Mouse (Mus musculus): Measurements from ENCODE around the gene Fbxw2.
"Not testable (repeated sequence)": the region's sequence is repeated elsewhere in the genome, so short reads cannot be mapped to it uniquely, and the experiment has no call there.

The Fbxw2 gene

DNA sequence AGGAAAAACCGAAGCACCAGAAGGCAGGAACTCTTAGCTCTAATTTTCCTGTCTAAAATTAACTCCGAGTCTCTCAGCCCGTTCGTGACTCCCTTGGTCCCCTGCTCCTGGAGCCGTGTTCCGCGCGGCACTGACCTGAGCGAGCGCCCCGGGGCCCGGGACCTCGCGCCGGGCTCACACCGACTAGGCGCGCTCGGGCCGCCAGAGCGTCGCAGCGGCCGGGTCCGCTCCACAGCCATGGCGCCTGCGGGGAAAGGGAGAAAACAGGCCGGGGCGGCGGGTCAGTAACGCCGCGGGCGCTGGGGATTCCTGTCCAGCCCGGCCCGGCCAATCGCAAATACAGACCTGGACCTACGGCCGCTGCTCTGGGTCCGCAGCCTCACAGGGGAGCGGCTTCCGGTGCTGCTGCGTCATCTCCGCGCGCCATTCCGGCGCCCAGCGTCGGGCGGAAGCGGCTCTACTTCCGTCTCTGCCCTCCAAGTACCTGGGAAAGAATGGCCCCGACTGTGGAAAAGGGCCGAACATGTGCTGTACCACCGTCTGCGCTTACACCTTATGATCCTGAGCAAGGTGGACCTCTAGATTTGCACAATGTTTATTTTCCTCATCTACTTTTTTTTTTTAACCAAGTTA lies at the start of gene Fbxw2:
TSS of gene Fbxw2 (minus strand) at position 485 of the 633 bp plus-strand sequence.
- DNase-seq (ENCODE audit: low spot score), result peak; percentile 84

DNA sequence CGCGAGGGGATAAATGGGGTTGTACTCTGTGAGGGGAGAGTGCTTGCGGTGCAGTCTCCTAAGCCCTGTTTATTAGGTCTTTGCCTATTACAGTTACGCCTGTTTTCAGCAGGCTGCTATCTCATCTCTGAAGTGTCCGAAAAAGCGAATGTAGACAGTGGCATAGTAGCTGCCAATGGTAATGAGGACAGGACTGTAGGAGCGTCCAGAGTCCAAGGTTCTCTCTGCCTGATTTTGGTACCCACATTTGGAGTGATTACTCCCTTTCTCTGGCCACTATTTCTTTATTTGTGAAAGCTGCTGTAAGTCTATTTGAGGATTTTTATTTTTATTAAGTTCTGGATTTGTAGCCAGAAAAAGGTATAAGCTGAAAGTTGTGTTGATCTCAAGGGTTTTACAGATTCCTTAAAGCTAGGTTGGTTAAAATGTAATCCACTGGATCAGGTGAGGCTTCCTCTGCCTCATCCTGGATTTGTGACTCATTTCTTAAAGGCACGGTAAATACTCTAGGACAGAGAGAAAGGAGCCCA lies 48.8 kb upstream of the Fbxw2 start, which contains the start of gene Psmd5:
TSS of gene Psmd5 (minus strand) at position 153 of the 530 bp plus-strand sequence.
- no peak for DNase-seq (ENCODE audit: low spot score)

DNA sequence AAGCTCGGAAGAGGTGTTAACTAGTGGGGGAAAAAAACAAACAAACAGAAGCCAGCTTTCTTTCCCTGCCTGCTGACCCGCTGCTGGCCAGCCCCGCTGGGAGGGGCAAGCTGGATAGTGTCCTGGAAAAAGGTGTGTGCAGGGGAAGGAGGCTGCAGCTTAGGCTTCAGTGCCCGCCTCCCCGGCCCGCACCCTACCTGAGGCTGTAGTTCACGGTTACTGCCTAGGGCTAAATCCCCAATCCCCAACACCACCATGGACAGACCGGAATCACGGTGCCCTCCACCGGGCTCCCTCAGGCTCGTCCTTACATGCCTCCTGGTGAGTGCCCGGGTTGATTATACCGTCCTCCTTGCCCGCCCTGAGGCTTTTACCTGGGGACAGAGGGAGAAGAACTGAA lies 48.2 kb upstream of the Fbxw2 start, which contains the start of gene Cutal:
TSS of gene Cutal (plus strand) at position 126 of the 400 bp plus-strand sequence.
- no peak for DNase-seq (ENCODE audit: low spot score)

DNA sequence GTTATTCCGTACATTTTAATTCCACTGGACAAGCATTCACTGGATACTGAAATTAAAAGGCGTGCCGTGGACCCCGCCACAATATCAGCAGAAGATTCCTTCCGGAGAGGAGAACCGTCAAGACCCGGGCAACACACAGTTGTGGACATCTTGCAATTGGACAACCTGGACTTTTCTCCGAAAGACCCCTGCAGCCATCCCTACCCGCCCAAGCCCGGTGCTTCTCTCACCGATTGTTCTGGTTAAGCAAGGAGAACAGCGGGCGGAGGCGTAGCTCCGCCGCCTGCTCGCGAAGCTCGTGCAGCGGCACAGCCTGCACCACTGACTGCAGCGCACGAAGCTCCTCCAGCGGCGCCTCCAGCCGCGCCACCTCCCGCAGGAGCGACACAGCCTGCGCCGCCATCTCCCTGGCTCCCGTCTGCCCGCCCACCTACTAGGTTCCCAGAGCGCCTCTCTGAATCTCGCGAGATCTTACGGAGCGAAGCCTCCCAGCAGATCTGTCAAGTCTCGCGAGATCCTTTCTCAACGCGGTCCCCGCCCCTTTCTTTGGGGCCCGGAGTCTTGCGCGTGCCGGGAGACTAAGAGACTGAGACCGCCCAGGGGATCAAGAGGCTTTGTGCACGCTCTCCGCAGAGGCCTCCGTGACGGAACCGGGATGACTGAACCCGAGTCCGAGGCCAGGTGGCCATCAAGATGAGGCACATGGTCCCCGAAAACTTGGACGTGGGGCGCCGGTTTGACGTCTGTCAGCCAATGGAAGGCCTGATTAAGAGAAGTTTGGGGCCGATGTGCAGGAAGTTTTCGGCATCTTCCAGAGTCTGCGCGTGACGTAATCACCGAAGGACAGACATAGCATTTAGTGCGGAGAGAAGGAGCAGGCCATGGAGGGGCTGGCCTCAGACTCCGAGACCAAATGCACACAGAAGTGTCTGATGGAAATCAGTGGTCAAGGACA lies 44.7 kb upstream of the Fbxw2 start:
- peak; percentile 96 for DNase-seq (ENCODE audit: low spot score)

DNA sequence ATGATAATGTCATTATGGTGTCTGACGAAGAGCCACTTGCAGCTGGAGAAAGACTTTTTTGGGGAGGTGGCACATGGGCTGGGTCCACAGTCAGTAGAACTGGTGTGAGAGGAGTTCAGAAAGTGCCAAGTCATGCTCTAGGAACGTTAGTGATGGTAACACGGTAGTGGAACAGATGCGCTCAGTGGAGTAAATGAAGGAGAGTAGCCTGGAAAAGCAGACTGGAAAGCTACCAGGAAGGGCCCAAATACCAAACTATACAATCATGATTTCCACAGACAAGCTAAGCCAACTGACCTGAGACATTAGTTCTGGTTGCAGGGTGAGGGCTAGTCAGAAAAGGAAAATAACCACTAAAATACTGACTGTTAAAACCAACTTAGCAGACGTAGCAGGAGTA lies 43.6 kb upstream of the Fbxw2 start:
- peak; percentile 57 for DNase-seq (ENCODE audit: low spot score)

DNA sequence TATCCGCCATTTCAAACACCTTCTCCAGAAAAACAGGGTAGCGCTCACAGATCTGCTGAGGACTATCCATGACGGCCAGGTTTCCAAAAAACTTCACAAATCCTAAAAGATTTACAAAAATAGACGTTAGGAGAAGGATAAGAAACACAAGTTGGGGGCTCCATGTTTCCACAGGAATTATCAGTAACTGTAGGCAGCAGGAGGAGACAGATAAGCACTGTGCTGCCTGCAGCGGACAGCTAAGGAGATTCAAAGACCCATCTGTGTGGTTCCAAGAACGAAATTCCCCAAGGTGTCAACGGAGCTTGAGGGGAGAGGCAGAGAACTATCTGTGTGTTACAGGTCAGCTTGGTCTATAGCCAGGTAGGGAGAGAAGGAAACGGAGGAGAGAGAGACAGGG lies 31.6 kb upstream of the Fbxw2 start:
- no peak for DNase-seq (ENCODE audit: low spot score)

DNA sequence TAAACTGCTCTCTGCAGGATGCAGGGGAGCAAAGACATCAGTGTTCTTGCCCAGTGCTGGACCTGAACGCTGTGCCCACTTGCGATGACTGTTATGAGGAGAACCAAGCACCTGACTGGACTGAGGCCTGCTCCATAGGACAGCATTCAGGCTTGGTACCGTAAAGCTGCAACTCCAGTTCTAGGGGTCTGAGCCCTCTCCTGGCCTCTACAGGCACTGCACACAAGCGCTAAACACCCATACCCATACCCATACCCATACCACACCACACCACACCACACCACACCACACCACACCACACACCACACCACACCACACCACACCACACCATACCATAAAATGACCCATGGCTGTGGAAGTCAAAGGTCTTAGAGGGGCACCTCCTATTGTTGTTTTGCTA lies 29.2 kb upstream of the Fbxw2 start:
- DNase-seq (ENCODE audit: low spot score), result no peak

DNA sequence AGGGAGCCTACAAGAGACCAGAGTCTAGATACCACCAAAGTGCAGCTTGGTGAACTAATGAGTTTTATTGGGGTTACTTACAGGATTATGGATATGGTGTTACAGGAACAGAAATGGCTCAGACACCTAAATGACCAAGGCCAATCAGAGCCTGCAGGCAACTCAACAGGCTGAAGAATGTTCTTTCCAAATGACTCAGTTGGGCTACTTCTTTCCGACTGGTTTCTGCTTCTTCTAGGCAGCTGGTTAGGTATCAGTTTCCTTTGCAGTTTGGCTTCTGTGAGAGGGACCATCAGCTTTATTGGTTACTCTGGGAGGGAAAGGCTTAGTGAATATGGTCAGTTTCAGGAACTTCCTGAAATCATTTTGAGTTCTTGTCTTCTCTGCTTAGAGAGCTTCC lies 21.6 kb upstream of the Fbxw2 start:
- DNase-seq (ENCODE audit: low spot score), result no peak

DNA sequence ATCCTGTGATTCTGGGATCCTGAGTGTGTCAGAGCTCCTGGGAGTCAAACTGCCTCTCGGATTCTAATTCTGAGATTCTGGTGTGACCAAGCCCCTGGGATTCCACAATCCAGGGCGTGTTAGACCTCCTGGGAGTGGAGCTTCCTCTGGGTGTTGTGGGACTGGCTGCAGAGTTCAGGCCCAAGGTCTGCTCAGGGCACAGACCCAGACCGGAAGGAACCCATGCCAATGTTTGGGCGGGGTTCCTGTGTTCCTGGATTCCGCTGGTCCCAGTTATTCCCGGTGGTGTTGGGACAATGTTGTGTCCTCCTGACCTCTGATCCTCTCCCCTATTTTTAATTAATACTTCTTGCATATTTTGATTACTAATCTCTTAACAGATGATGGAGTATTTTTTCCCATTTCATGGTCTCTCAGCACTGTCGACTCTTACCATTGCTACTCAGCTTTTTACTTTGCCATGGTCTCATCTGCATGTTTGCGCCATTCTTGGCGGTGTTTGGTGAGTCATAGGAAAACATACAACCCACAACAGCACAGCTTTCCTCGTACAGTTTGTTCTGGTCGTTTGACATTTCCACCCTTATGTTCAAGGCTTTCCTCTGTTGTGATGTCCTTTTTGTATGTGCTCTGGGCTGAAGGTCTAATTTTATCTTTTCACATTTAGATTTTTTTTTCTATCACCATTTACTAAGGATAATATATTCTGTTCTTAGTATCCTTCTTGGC lies 17.3 kb upstream of the Fbxw2 start:
- no peak for DNase-seq (ENCODE audit: low spot score)

DNA sequence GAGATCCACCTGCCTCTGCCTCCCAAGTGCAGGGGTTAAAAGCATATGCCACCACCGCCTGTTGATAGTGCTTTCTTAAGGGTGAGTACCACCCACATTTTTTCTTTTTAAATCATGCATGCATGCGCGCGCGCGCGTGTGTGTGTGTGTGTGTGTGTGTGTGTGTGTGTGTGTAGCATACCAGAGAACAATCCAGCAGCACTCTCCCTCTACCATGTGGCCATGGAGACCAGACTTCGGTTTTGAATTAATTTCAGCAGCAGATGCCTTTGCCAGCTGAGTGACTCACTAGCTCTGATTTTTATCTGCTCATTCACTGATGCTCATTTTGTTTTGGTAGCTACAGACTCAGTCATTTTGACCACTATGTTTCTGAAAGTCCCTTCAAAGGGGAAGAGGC lies 15.6 kb upstream of the Fbxw2 start:
- DNase-seq (ENCODE audit: low spot score), result no peak

DNA sequence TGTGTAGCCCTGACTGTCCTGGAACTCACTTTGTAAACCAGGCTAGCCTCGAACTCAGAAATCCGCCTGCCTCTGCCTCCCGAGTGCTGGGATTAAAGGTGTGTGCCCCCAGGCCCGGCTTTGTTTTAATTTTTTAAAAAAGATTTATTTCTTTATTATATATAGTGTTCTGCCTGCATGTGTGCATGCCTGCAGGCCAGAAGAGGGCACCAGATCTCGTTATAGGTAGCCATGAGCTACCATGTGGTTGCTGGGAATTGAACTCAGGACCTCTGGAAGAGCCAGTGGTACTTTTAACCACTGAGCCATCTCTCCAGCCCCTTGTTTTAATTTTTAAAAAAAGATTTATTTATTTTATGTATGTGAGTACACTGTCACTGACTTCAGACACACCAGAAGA lies 14.0 kb upstream of the Fbxw2 start:
- DNase-seq (ENCODE audit: low spot score), result not testable (repeated sequence)

DNA sequence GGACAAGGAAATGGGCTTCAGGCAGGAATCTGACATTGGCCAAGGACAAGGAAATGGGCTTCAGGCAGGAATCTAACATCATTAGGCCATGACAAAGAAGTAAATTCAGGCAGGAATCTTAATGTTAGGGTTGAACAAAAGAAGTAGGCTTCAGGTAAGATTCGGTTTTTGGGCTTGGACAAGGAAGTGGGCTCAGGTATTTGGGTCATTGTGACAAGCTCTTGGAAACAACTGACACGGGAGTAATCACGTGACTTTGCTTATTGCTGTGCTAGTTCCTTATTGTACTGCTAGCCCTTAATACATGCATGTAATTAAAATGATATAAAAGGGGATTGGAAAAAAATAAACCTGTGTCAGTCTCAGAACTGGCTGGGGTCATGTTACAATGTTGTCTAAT lies 9.6 kb upstream of the Fbxw2 start:
- DNase-seq (ENCODE audit: low spot score), result no peak

DNA sequence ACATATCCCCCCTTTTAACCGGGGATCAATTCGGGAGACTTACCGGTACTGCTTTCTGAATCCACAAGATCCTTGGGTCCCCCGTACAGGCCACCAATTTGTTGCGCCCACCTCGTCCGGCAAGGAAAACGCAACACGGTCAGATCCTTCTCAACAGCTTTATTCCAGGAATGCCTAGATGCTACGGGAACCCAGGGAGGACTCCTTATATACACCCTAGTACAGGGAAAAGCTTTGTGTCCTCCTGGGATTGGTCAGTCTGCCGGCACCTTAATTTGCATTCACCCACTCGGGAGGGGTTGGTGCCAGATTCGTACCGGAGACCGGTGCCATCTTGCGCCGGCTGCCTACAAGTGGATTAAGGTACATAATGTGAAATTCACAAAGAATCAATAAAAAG lies 7.5 kb upstream of the Fbxw2 start:
- no peak for DNase-seq (ENCODE audit: low spot score)

DNA sequence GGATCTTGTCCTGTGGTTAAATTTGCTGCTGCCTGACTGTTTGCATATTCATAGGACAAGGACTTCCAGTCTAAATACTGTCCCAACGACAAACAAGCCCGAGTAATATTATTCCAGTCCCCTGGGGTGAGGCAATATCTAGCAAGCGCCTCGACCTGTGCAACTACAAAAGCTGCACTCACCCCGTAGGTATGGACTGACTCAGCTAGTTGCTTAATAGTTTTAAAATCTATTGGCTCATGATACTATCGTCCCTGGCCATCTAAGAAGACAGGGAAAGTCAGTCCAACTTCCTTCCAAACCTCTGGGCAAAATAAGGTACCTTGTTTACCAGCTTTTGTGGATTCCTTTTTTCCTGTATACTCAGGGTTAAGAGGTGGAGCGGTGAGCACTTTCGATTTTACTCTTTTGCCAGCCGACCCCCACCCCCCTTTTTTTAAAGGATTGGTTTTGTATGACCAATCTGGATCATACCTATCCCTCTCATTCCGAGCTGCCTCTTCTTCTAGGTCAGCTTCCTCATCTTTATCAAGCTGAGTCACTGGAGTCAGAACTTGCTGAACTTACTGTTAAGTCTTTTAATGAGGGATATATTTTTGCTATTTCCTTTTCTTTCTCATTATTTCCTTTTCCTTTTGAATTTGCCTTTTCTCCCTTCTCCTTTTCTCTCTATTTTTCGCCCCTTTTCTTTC lies 6.8 kb upstream of the Fbxw2 start, which contains the start of gene Gm34653:
TSS of gene Gm34653 (plus strand) at position 242 of the 692 bp plus-strand sequence.
- DNase-seq (ENCODE audit: low spot score), result not testable (repeated sequence)

DNA sequence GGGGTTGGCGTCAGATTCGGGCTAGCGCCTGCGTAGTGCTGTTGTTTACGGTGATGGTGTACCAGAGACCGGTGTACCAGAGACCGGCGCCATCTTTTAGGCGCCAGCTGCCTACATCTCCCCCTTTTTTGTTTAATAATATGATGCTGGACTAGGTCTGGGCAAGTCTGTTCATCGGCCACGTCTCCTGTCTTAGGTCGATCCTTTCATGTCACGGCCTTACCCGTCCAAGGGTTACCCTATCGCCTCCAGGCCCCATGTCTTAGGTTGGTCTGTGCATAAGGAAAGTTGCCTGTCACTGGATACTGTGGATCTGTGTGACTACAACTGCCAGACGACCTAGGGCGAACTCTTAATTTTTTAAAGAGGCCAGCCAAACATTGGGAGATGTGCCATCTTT lies 4.0 kb upstream of the Fbxw2 start:
- not testable (repeated sequence) for DNase-seq (ENCODE audit: low spot score)

DNA sequence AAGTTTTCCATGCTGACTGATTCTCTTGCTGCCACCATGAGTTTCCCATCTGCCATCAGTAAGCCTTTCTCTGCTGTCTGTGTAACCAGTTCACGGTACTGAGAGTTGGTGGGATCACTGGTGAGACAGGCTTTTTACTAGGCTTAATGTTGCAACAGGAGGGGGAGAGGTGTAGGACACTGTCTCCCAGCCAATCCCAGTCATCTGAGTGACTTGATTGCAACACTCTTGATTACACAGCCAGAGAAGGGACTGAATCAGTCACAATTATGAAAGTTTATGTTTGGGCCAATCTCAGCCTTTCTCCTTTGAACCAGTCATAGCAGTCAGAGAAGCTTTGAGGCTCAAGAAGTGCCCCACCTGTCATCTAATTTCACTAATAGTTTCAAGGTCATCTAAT lies 1.9 kb upstream of the Fbxw2 start:
- DNase-seq (ENCODE audit: low spot score), result no peak

DNA sequence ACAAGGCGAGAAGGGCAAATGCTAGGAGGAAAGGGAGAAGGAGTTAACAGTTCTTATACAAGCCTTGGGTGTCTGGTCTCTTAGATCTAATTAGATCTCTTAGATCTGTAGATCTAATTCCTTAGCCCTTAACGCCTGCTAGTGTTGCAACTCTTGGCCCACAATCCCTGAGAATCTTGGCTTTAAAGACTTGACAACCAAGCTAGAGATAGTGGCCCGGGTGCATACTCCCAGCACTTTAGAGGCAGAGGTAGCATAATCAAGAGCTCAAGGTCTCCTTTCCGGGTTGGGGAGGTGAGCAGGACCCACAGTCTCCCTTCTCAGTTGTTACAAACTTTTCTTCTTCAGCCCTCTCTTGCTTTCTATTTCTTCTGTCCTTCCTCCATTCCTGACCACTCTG lies 1.5 kb upstream of the Fbxw2 start:
- no peak for DNase-seq (ENCODE audit: low spot score)

DNA sequence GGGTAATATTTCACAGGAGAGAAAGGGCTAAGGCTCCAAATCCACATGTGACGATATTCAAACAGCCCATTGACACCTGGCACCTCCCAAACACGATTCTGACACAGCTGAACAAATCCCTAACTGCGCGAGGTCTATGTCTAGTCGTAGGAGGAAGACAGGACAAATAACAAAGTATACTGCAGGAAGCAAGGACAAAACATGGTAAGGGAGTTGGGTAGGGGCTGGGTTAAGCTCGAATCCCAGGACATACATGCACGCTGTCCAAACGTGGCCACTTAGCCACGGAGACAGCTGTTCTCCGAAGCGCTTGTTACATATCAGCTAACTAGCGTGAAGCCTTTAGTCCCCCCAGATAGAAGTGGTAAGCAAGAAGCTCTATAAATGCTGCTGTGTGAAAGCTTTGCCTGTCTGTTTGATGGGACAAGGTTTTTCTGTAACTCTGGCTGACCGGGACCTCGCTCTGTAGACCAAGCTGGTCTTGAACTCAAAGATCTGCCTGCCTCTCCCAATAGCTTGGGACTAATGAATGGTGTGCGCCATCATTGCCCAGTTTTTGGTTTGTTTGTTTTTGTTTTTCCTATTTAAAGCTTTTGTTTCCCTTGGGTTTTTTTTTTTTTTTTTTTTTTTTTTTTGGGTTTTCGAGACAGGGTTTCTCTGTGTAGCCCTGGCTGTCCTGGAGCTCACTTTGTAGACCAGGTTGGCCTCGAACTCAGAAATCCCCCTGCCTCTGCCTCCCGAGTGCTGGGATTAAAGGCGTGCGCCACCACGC lies 535 bp upstream of the Fbxw2 start:
- no peak for DNase-seq (ENCODE audit: low spot score)

DNA sequence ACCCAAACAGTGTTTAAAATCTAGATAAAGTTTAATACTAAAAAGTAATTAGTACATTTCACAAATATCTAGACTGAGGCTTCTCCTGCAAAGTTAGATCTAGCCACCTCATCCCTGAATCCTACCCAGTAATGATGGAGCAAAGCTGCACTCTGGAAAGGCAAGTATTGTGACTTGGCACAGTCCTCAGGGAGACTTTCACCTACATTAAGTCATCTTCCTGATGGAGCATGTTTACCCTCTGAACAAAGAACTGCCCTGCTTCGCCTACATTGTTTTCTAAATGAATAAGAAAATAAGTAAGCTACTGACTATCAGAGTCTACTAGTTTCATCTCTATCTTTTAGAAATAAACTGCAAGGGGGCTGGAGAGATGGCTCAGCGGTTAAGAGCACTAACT lies 7.6 kb downstream of the Fbxw2 start:
- no peak for DNase-seq (ENCODE audit: low spot score)

DNA sequence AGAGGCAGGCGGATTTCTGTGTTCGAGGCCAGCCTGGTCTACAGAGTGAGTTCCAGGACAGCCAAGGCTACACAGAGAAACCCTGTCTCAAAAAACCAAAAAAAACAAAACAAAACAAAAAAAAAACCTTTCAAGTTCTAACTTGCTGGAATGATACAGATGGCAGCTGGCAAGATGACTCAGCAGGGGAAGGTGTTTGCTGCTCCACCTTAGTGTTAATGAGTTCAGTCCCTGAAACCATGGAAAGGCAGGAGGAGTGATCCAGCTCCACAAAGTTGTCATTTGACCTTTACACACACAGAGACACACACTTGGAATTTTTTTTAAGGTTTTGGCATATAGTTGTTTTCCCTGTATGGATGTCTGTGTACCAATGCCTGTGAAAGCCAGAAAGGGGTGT lies 10.2 kb downstream of the Fbxw2 start:
- not testable (repeated sequence) for DNase-seq (ENCODE audit: low spot score)

DNA sequence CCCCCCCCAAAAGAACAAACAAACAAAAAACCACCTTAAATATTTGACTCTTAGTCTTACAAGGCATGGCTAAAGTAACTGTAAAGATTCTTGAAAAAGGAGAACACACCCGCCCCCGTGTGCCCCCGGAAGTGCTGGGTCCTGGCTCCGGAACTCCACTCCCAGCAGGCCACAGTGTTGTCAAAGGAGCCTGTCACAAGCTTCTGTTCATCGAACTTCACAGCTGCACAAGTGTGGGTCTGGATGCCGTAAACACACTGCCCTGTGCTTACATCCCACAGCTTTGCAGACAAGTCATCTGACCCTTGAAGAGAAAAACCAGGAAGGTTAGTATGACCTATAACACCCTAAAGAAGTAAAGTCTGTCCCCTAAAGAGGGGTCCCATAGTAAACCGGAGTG lies 13.4 kb downstream of the Fbxw2 start:
- no peak for DNase-seq (ENCODE audit: low spot score)
